Mouse (Mus musculus): Measurements from ENCODE around the gene Lyst.

GRCm38 (mm10) chr13:13574258-13574870, 15.8 kb upstream of the Lyst start:
- TF ChIP-seq MXI1 (IDR thresholded peaks at IDR 0.05; ENCODE audit: low read depth, low read length), result no peak
- no peak for TF ChIP-seq CHD2 (IDR thresholded peaks at IDR 0.05; ENCODE audit: low read length)
- TF ChIP-seq EP300 (IDR thresholded peaks at IDR 0.05; ENCODE audit: low read depth in 1 of 2, low read length in 2 of 2), result no peak
